Mouse (Mus musculus) forebrain, postnatal 0 days (tissue): ENCODE measurements at regions not wholly inside any gene's neighbourhood (a gene's known extent, or its start where the extent isn't known, plus 50 kb on each side); places are given as distances from the start of the nearest gene placed in this dataset.

Source experiments
- ATAC-seq: fragments of 200-750 bp; cut with Nextera tagmentation; 2 replicates; pipeline ENCODE4 v1.8.0; 2017; ENCODE audit warnings: mild to moderate bottlenecking, moderate library complexity
- DNase-seq: peaks from one replicate; pipeline ENCODE4 v3.0.0-alpha.2; 2015
- H3K27ac ChIP-seq: fragments of 300-500 bp; sonication (generic); 2 replicates; pipeline ENCODE4 v1.5.1; 2014; ENCODE audit warnings: low read depth, mild to moderate bottlenecking, antibody characterized with exemption, low read length, moderate library complexity, mixed read lengths
- H3K27me3 ChIP-seq: fragments of 300-500 bp; sonication (generic); 2 replicates; pipeline ENCODE4 v1.6.1; 2014; ENCODE audit warnings: mild to moderate bottlenecking, low read length, mixed read lengths; ENCODE audit not compliant: insufficient read depth
- H3K36me3 ChIP-seq: fragments of 300-500 bp; sonication (generic); 2 replicates; pipeline ENCODE4 v1.6.1; 2014; ENCODE audit warnings: mild to moderate bottlenecking, moderate library complexity; ENCODE audit not compliant: insufficient read depth
- H3K4me1 ChIP-seq: fragments of 300-500 bp; sonication (generic); 2 replicates; pipeline ENCODE4 v1.6.1; 2014; ENCODE audit warnings: antibody characterized with exemption; ENCODE audit not compliant: insufficient read depth
- H3K4me2 ChIP-seq: fragments of 300-500 bp; sonication (generic); 2 replicates; pipeline ENCODE4 v1.6.1; 2014; ENCODE audit warnings: low read depth, mild to moderate bottlenecking, moderate library complexity
- H3K4me3 ChIP-seq: fragments of 300-500 bp; sonication (generic); 2 replicates; pipeline ENCODE4 v1.5.1; 2014; ENCODE audit warnings: low read depth, low read length, mixed read lengths
- H3K9ac ChIP-seq: fragments of 300-500 bp; sonication (generic); 2 replicates; pipeline ENCODE4 v1.6.1; 2014; ENCODE audit warnings: mild to moderate bottlenecking
- H3K9me3 ChIP-seq: fragments of 300-500 bp; sonication (generic); 2 replicates; pipeline ENCODE4 v1.6.1; 2016; ENCODE audit warnings: low read length
- CTCF ChIP-seq: sonication (generic); IDR thresholded peaks from 2 replicates; pipeline ENCODE4 v1.5.1; 2016; ENCODE audit warnings: antibody characterized with exemption, control low read depth, low read depth
- WGBS: fragments of 180-500 bp; shearing (Covaris S2); extraction: QIAGEN DNeasy Blood & Tissue Kit; methylation state at CpG from one replicate; pipeline ENCODE4 v1.1.7; 2014; 5-methylcytosine and 5-hydroxymethylcytosine counted together

- Histone ChIP-seq H3K4me1 (no peaks in the 10 kb centered on the region), H3K36me3 (no peaks in the 10 kb centered on the region), H3K27me3 (no peaks in the 10 kb centered on the region), H3K4me3 (no peak overlapping the region), H3K9ac (no peak overlapping the region), H3K9me3 (no peaks in the 10 kb centered on the region), H3K27ac (no peak overlapping the region), H3K4me2 (no peak overlapping the region)
- no peak for ATAC-seq
- no peak for DNase-seq
- TF ChIP-seq CTCF: no peak
- WGBS: 64% methylated on average over 2 of the region's 2 CpGs
These were observed 615.3 kb upstream of the Fbxo33 start for GRCm38 (mm10) chr12:59834809-59835208.

DNA sequence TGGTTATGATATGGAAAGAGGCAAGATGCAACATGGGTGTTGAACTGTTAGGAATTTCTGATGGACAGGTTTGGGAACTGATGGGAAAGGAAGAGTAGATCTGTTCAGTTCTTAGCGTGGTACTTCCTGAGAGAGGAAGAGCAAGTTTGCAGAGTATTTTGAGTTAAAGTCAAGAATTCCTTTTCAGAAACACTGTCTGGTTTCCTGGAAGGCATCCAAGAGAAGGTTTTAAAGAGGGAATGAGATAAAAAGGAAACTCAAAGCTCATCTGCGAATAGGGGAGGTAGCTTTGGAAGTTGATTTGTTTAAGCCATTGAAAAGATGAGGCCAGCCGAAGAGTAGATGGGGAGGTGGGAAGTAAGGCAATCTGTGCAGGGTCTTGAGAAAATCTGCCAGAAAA is 603.4 kb upstream of the Fbxo33 start:
- WGBS: 47% methylated on average over 3 of the region's 3 CpGs
- H3K36me3 ChIP-seq: no peaks in the 10 kb centered on the region
- no peak overlapping the region for H3K4me3 ChIP-seq
- no peak overlapping the region for H3K27ac ChIP-seq
- no peaks in the 10 kb centered on the region for H3K4me1 ChIP-seq
- H3K9ac ChIP-seq: no peak overlapping the region
- ATAC-seq: no peak
- no peaks in the 10 kb centered on the region for H3K9me3 ChIP-seq
- no peak for TF ChIP-seq CTCF
- peak; percentile 13 for DNase-seq
- no peaks in the 10 kb centered on the region for H3K27me3 ChIP-seq
- no peak overlapping the region for H3K4me2 ChIP-seq

DNA sequence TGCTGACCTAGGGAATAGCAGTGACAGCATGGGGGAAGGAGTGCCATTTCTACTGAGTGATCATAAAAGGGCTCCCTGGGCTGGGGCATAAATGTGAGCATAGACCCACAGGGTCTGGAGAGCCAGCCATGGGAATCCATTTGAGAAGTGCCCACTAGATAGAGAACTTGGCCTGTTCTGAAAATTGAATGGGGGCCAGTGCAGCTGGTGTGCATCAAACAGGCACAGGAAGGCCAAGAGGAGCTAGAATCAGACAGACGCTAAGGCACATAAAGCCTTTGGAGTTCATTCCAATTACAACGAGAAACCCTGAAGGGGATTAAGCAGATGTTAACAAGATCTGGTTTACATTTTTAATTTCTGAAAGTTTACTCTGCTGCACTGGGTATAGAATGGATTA is 602.9 kb upstream of the Fbxo33 start:
- no peaks in the 10 kb centered on the region for H3K4me1 ChIP-seq
- no peak overlapping the region for H3K9ac ChIP-seq
- no peak for TF ChIP-seq CTCF
- H3K9me3 ChIP-seq: no peaks in the 10 kb centered on the region
- no peaks in the 10 kb centered on the region for H3K36me3 ChIP-seq
- no peak overlapping the region for H3K27ac ChIP-seq
- no peaks in the 10 kb centered on the region for H3K27me3 ChIP-seq
- DNase-seq: no peak
- H3K4me2 ChIP-seq: no peak overlapping the region
- ATAC-seq: no peak
- no peak overlapping the region for H3K4me3 ChIP-seq
- WGBS: 34% methylated on average over 2 of the region's 2 CpGs

DNA sequence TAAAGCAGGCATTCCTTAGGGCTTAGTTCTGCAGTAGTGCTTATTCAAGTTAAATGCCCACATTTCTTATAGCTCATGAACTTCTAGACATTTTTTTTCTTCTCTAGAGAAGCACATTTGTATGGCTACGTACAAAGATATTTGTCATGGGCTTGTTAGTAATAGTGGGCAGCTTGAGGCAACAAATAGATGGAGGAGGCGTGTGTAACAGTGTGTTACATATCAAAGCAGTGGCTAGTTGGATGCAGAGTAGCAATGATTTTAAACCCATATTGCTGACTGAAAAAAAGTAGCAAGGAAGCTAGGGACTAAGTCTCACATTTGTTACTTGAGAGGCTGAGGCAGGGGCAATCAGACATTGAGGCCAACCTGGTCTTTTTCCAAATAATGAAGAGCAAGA is 602.2 kb upstream of the Fbxo33 start:
- no peak overlapping the region for H3K4me3 ChIP-seq
- no peaks in the 10 kb centered on the region for H3K27me3 ChIP-seq
- no peak overlapping the region for H3K4me2 ChIP-seq
- H3K4me1 ChIP-seq: no peaks in the 10 kb centered on the region
- ATAC-seq: no peak
- DNase-seq: no peak
- H3K9me3 ChIP-seq: no peaks in the 10 kb centered on the region
- no peak overlapping the region for H3K9ac ChIP-seq
- TF ChIP-seq CTCF: no peak
- H3K27ac ChIP-seq: no peak overlapping the region
- no peaks in the 10 kb centered on the region for H3K36me3 ChIP-seq
- WGBS: 88% methylated on average over 2 of the region's 2 CpGs

DNA sequence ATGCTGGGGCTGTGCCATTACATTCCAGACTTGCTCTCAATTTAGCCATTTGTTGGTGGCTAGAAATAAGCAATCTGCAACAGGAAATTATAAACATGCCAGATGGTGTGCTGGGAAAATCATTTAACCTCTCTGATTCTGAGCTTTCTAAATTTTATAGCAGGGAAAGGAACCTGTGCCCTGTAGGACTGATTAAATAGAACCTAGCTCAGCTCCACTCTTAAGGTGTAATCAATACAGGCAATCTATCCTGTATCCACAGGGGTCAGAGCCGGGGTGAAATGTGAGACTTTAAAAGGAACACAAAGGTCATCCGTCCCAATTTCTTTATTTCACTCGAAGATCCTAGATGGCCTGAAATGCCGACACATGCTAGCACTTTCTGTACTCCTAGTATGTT is 596.4 kb upstream of the Fbxo33 start:
- H3K27me3 ChIP-seq: no peaks in the 10 kb centered on the region
- no peak overlapping the region for H3K9ac ChIP-seq
- TF ChIP-seq CTCF: no peak
- no peaks in the 10 kb centered on the region for H3K4me1 ChIP-seq
- no peak overlapping the region for H3K4me2 ChIP-seq
- no peaks in the 10 kb centered on the region for H3K9me3 ChIP-seq
- no peak overlapping the region for H3K27ac ChIP-seq
- H3K36me3 ChIP-seq: no peaks in the 10 kb centered on the region
- no peak for ATAC-seq
- H3K4me3 ChIP-seq: no peak overlapping the region
- 79% methylated on average over 4 of the region's 4 CpGs for WGBS
- no peak for DNase-seq

GRCm38 (mm10) chr12:59814356-59814755 is 594.8 kb upstream of the Fbxo33 start:
- no peaks in the 10 kb centered on the region for H3K4me1 ChIP-seq
- H3K36me3 ChIP-seq: no peaks in the 10 kb centered on the region
- ATAC-seq (no peak), DNase-seq (no peak)
- no peak overlapping the region for H3K4me2 ChIP-seq
- whole genome bisulfite sequencing: 82% methylated on average over 13 of the region's 13 CpGs
- no peak overlapping the region for H3K27ac ChIP-seq
- no peaks in the 10 kb centered on the region for H3K27me3 ChIP-seq
- TF ChIP-seq CTCF: no peak
- no peak overlapping the region for H3K9ac ChIP-seq
- no peak overlapping the region for H3K4me3 ChIP-seq
- H3K9me3 ChIP-seq: no peaks in the 10 kb centered on the region

DNA sequence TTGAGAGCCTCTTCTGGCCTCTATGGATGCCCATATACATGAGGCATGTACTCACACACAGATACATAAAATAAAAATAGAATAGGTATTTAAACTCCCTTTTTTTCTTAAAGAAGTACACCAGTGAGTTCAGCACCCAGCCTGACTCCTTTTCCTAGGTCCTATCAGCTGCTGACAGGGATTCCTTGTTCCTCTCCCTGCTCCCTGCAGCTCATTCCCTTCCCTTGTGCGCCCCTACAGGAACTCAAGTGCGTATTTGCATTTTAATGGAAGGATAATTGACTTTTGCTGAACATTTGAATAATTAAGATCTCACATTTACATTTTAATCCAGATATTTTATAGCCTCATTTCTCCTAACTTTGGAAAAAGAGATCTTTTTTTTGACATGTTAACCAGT is 589.7 kb upstream of the Fbxo33 start:
- no peaks in the 10 kb centered on the region for H3K4me1 ChIP-seq
- H3K9ac ChIP-seq: no peak overlapping the region
- peak; percentile 19; the same call in 1 of the 2 replicates for TF ChIP-seq CTCF
- no peak overlapping the region for H3K27ac ChIP-seq
- DNase-seq (no peak), ATAC-seq (no peak)
- 30% methylated on average over 2 of the region's 2 CpGs for WGBS
- no peak overlapping the region for H3K4me3 ChIP-seq
- H3K36me3 ChIP-seq: no peaks in the 10 kb centered on the region
- no peaks in the 10 kb centered on the region for H3K27me3 ChIP-seq
- no peaks in the 10 kb centered on the region for H3K9me3 ChIP-seq
- no peak overlapping the region for H3K4me2 ChIP-seq

DNA sequence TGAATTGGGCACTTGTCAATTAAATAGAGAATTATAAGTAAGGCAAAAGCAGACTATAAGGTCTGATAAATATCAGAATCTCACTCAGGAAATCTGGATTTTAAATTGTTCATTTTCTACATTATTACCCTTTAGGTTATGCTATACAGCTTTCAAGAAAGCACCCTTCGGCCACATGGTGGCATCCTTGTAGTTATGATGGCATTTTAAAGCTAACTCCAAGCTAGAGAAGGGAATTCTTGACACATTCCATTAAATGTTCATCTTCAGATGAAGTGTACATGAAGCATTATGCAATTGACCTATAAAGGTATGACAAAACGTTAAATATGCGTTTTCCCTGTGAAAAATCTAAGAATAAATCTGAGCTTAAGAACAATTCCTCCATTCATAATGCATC is 578.5 kb upstream of the Fbxo33 start:
- Histone ChIP-seq H3K4me3 (no peak overlapping the region), H3K36me3 (no peaks in the 10 kb centered on the region), H3K27ac (no peak overlapping the region), H3K4me2 (no peak overlapping the region), H3K27me3 (no peaks in the 10 kb centered on the region), H3K9ac (no peak overlapping the region), H3K9me3 (no peaks in the 10 kb centered on the region), H3K4me1 (no peaks in the 10 kb centered on the region)
- DNase-seq (peak; percentile 85), ATAC-seq (peak; percentile 77)
- WGBS: 47% methylated on average over 3 of the region's 3 CpGs
- TF ChIP-seq CTCF: peak; percentile 77
